Mouse (Mus musculus) liver, embryonic 11.5 days (tissue): Measurements from ENCODE around the gene Klhl29. TPM values are rescaled to one million over a fixed set of nuclear protein-coding genes. Genes with fewer than 3 reads are reported as not detected.

Experiments
- ATAC-seq: fragments of 200-750 bp; cut with Nextera tagmentation; replicated peaks from 2 replicates; pipeline ENCODE4 v1.8.0; 2017; ENCODE audit warnings: moderate number of reproducible peaks, mild to moderate bottlenecking, moderate TSS enrichment, moderate library complexity; ENCODE audit not compliant: low FRiP score
- DNase-seq: peaks from one replicate; pipeline ENCODE4 v3.0.0-alpha.2; 2017; ENCODE audit warnings: low spot score
- H3K27ac ChIP-seq: fragments of 300-500 bp; sonication (generic); 2 replicates; pipeline ENCODE4 v1.5.1; 2014; ENCODE audit warnings: mild to moderate bottlenecking, low read depth, low read length, control low read depth
- H3K27me3 ChIP-seq: fragments of 300-500 bp; sonication (generic); replicated peaks from 2 replicates; pipeline ENCODE4 v1.6.1; 2014; ENCODE audit warnings: low read length, mixed read lengths; ENCODE audit not compliant: control insufficient read depth, insufficient read depth
- H3K36me3 ChIP-seq: fragments of 300-500 bp; sonication (generic); 2 replicates; pipeline ENCODE4 v1.6.1; 2014; ENCODE audit warnings: mild to moderate bottlenecking, low read length, moderate library complexity, mixed read lengths; ENCODE audit not compliant: control insufficient read depth, insufficient read depth
- H3K4me1 ChIP-seq: fragments of 300-500 bp; sonication (generic); replicated peaks from 2 replicates; pipeline ENCODE4 v1.6.1; 2014; ENCODE audit warnings: low read length, mixed read lengths; ENCODE audit not compliant: control insufficient read depth, insufficient read depth
- H3K4me2 ChIP-seq: fragments of 300-500 bp; sonication (generic); 2 replicates; pipeline ENCODE4 v1.6.1; 2014; ENCODE audit warnings: mild to moderate bottlenecking, control low read depth, moderate library complexity
- H3K4me3 ChIP-seq: fragments of 300-500 bp; sonication (generic); 2 replicates; pipeline ENCODE4 v1.5.1; 2014; ENCODE audit warnings: low read depth, low read length, control low read depth
- H3K9ac ChIP-seq: fragments of 300-500 bp; sonication (generic); 2 replicates; pipeline ENCODE4 v1.6.1; 2014; ENCODE audit warnings: low read depth, low read length, control low read depth
- H3K9me3 ChIP-seq: fragments of 300-500 bp; sonication (generic); 2 replicates; pipeline ENCODE4 v1.6.1; 2016; ENCODE audit warnings: low read length, inconsistent platforms, mixed read lengths; ENCODE audit not compliant: control insufficient read depth
- WGBS: fragments of 180-500 bp; shearing (Covaris S2); extraction: QIAGEN DNeasy Blood & Tissue Kit; methylation state at CpG from one replicate; pipeline ENCODE4 v1.1.7; 2014; 5-methylcytosine and 5-hydroxymethylcytosine counted together
- polyA plus RNA-seq: library from polyadenylated mRNA; unstranded; fragments of >200 nt; fragmentation: Nextera tagmentation; extraction: Ambion mirVana; gene quantifications from 2 replicates; pipeline ENCODE4 v1.2.1, GENCODE M21; 2014

Klhl29 gene
- polyA plus RNA-seq, 1 experiment from 2014 or later = 0.66 TPM

DNA sequence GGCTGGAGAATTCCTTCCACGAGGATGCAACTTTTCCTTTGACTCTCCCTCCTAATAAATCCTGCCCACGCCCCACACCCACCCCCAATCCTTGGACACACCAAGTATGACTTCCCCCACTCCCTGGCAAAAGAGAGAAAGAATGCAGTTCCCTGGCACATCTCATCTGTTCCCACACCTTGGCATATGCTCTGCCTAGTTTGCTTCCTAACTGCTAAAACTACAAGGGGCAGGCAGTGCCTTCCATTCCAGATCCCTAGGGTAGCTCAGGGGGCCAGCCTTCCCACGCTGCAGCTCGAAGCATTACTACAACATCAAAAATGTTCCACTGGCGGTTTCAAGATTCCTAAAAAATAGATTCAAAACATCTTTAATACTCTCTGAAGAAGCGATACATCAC lies 212.8 kb downstream of the Klhl29 start:
- WGBS = 74% methylated on average over 6 of the region's 6 CpGs

DNA sequence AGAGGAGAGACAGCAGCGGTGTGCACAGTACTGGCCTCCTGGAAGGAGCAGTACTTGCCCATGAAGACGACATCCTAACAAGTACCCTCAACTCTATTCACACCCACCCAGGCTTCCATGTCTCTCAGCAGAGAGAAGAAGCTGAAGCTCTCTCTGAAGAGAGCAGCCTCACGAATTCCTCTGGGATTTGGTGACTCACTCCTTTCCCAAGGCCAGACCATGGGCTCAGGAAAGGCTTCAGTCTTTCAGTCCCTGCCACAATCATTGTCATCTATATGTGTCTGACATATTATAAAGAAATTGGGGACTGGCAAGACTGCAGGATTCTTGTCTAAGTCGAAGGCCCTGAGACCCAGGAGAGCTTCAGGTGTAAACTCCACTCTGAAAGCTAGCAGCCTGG lies 213.9 kb downstream of the Klhl29 start:
- 73% methylated on average over 4 of the region's 4 CpGs for WGBS
- Histone ChIP-seq H3K36me3 (no peaks in the 10 kb centered on the region), H3K4me1 (no peaks in the 10 kb centered on the region), H3K27ac (no peak overlapping the region), H3K27me3 (no peaks in the 10 kb centered on the region), H3K4me2 (no peak overlapping the region), H3K9ac (no peak overlapping the region), H3K9me3 (no peaks in the 10 kb centered on the region), H3K4me3 (no peak overlapping the region)
- no peak for DNase-seq
- ATAC-seq = no peak

More for the DNA sequence above, 212.8 kb downstream of the Klhl29 start:
- no peak overlapping the region for H3K27ac ChIP-seq
- H3K27me3 ChIP-seq = no peaks in the 10 kb centered on the region
- no peaks in the 10 kb centered on the region for H3K9me3 ChIP-seq
- H3K9ac ChIP-seq = no peak overlapping the region
- no peak overlapping the region for H3K4me3 ChIP-seq
- no peaks in the 10 kb centered on the region for H3K4me1 ChIP-seq
- ATAC-seq = no peak
- H3K36me3 ChIP-seq = no peaks in the 10 kb centered on the region
- DNase-seq = no peak
- H3K4me2 ChIP-seq = no peak overlapping the region

DNA sequence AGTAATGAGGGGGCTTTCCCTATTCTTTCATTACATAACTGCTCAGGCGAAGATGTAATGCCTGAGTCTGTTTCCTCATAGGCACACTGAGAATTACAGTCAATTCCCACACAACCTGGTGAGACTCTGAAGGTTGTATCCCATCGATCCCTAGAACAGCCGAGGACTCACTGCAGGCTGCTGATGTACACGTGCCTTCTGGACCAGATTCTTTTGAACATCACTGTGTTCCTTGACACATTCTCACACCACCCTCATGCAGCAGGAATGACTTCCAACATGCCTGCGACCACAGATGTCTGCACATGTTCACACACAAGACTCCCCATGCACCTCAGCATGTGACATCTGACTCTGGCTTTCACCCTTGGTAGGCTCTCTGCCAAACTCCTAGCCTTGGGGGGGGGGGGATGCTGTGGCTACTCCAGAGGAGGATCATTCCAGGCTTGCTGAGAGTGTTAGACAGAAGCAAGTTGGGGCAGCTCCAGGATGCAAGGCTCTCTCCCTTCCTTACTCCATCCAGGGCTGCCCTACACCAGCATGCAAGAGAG lies 217.5 kb downstream of the Klhl29 start:
- DNase-seq (no peak), ATAC-seq (no peak)
- Histone ChIP-seq H3K9ac (no peak overlapping the region), H3K27me3 (no peaks in the 10 kb centered on the region), H3K4me2 (no peak overlapping the region), H3K27ac (no peak overlapping the region), H3K4me3 (no peak overlapping the region), H3K9me3 (no peaks in the 10 kb centered on the region), H3K36me3 (no peaks in the 10 kb centered on the region), H3K4me1 (no peaks in the 10 kb centered on the region)
- 81% methylated on average over 5 of the region's 5 CpGs for WGBS

DNA sequence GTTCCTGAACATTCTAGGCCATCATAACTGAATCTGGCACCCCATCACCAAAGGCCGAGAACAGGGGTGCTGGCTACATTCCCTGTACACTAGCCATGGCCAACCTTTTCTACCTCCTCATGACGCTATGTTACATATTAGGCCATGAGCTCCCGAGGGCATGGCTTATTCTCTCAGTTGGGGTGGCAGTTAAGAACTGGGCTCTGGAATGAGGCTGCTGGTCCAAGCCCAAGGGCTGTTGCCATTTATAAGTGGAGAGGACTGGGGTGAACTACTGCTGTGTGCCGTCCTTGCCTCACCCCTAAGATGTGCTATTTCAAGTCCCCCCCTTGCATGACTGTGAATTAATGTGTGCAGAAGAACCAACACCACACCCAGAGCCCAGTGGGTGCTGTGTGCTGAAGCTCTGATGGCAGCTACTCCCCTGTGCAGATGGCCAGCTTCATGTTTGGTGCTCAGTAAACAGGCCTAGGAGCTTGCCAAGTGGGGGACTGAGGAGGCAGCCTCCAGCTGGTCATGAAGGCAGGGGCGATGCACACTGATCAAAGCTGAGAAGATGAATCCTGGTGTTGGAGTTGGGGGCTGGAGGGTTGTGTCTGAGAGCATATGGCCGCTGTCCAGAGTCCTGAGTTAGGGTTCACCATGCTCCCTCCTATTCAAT lies 218.3 kb downstream of the Klhl29 start:
- Histone ChIP-seq H3K9ac (no peak overlapping the region), H3K27me3 (no peaks in the 10 kb centered on the region), H3K27ac (no peak overlapping the region), H3K36me3 (no peaks in the 10 kb centered on the region), H3K4me2 (no peak overlapping the region), H3K9me3 (no peaks in the 10 kb centered on the region), H3K4me1 (no peaks in the 10 kb centered on the region), H3K4me3 (no peak overlapping the region)
- 75% methylated on average over 6 of the region's 6 CpGs for WGBS
- DNase-seq (no peak), ATAC-seq (no peak)

DNA sequence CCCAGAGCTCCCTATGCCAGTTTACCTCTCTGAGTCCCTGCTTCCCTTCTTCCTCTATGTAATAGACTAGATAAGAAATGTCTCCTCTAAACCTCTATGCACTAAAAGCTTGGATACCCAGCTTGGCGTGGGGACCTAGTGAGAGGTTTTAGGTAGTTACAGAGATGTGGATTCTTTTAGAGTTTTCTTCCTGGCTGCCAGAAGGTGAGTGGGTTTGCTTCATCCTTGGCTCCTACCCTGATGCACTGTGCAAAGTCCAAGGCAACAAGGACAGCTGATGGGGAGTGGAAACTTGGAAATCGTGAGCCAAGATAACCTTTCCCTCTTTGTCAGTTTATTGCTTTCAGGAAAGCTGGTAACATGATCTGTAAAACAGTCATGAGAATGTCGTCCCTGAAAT lies 220.3 kb downstream of the Klhl29 start:
- H3K4me3 ChIP-seq = no peak overlapping the region
- 66% methylated on average over 3 of the region's 3 CpGs for WGBS
- no peak overlapping the region for H3K4me2 ChIP-seq
- H3K9me3 ChIP-seq = no peaks in the 10 kb centered on the region
- no peaks in the 10 kb centered on the region for H3K27me3 ChIP-seq
- no peaks in the 10 kb centered on the region for H3K36me3 ChIP-seq
- no peak overlapping the region for H3K27ac ChIP-seq
- no peak for DNase-seq
- no peak for ATAC-seq
- no peaks in the 10 kb centered on the region for H3K4me1 ChIP-seq
- H3K9ac ChIP-seq = no peak overlapping the region

DNA sequence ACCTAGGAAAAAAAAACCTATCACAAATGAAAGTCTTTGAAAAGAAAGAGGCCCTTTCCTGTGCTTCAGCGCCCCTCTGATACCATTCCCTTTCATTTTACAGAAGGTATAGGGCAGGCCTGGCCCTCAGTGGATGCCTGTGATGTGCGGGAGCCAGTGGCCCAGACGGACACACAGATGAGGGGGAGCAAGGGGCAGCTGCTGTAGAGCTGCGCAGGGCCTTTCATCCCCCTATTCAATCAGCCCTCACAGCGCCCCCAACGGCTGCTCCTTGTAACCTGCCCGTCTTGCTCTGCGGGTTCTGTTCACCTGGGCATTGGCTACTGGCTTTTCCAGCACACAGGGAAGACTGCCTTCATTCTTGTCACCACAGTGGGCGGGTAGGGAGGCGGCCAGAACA lies 223.6 kb downstream of the Klhl29 start:
- H3K4me1 ChIP-seq = no peaks in the 10 kb centered on the region
- 29% methylated on average over 10 of the region's 10 CpGs for WGBS
- H3K4me3 ChIP-seq = no peak overlapping the region
- no peak for DNase-seq
- ATAC-seq = no peak
- no peak overlapping the region for H3K27ac ChIP-seq
- no peak overlapping the region for H3K4me2 ChIP-seq
- H3K36me3 ChIP-seq = no peaks in the 10 kb centered on the region
- H3K27me3 ChIP-seq = no peaks in the 10 kb centered on the region
- no peak overlapping the region for H3K9ac ChIP-seq
- no peaks in the 10 kb centered on the region for H3K9me3 ChIP-seq

DNA sequence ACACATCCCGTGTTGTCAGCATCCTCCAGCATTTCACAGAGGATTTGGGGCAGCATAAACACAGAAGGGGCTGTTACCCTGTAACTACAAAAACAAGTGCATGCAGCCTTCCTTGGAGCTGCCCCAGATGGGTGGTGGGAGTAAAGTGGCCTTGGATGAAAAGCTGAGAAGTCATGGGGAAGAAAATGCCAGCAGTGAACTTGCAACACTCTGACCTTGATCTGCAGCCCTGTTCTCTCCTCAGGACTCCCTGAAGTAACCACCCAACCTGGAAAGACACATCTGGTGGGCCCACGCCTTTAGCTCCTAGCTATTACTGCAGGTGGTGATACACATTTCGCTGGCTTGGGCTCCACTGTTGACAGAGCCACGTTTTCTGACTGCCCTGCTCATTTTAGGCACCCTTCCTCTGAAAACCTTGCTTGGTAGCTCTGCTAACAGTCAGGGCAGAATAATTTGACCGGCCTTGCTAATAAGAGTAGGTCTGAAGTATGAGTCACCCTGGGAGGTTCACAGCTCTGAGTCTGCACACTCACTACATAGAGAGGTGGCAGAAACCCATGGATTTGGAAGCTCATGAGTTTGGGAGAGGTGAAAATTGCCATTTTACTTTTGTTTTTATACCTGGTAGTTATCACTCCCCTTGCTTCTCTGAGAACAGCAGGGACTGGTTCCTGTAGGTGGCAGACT lies 228.0 kb downstream of the Klhl29 start:
- no peak for DNase-seq
- no peaks in the 10 kb centered on the region for H3K36me3 ChIP-seq
- no peaks in the 10 kb centered on the region for H3K9me3 ChIP-seq
- ATAC-seq = no peak
- H3K27ac ChIP-seq = no peak overlapping the region
- no peak overlapping the region for H3K4me3 ChIP-seq
- H3K9ac ChIP-seq = no peak overlapping the region
- 71% methylated on average over 5 of the region's 5 CpGs for whole genome bisulfite sequencing
- no peaks in the 10 kb centered on the region for H3K4me1 ChIP-seq
- no peaks in the 10 kb centered on the region for H3K27me3 ChIP-seq
- H3K4me2 ChIP-seq = no peak overlapping the region

DNA sequence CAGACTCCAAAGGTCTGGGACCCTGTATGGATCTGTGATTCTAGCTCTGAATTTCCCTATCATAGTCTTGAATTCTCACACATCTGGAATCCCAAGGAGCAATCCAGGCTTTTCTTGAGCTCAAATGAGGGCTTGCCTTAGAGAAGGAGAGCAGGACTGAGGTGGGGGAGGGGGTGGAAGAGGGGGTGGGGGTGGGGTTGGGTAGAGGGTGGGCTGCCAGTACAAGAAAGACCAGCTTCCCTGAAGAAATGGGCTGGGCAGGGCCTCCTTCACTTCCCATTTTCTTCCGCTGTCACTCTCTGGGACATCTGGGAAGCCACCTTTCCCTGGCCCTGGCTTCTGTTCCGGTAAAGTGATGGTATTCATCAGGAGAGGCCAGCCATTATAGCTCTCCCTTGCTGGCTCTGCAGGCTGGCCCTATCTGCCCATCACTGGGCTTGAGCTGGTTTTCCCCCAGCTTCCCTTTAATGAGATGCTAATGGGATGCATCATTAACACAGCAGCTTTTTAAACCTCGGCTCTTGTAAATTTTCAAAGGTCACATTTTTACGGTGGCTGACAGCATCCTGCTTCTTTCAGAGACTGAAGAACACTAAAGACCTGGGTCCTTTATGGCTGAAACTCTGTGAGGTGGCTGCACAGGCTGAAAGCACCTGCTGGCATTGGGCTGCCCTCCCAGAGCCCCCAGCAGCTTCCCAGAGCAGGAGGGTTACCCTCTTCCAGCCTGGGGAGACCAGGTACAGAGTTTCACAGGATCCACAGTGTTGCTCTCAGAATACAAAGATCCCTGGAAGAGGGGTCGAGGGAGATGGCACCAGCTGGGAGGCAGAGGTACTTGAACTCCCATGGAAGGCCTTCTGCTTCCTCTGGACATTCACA lies 231.3 kb downstream of the Klhl29 start:
- Histone ChIP-seq H3K27ac (no peak overlapping the region), H3K4me2 (no peak overlapping the region), H3K36me3 (no peaks in the 10 kb centered on the region), H3K4me1 (no peaks in the 10 kb centered on the region), H3K4me3 (no peak overlapping the region), H3K9me3 (no peaks in the 10 kb centered on the region), H3K27me3 (no peaks in the 10 kb centered on the region), H3K9ac (no peak overlapping the region)
- whole genome bisulfite sequencing = 53% methylated on average over 5 of the region's 5 CpGs
- ATAC-seq (no peak), DNase-seq (no peak)
